Mouse (Mus musculus) intestine, postnatal 0 days (tissue): ENCODE measurements at regions not wholly inside any gene's neighbourhood (a gene's known extent, or its start where the extent isn't known, plus 50 kb on each side); places are given as distances from the start of the nearest gene placed in this dataset.

Experiments
- ATAC-seq: fragments of 200-750 bp; cut with Nextera tagmentation; 2 replicates; pipeline ENCODE4 v1.8.0; 2017; ENCODE audit warnings: mild to moderate bottlenecking, moderate TSS enrichment, moderate library complexity
- H3K27ac ChIP-seq: fragments of 300-500 bp; sonication (generic); 2 replicates; pipeline ENCODE4 v1.5.1; 2014; ENCODE audit warnings: mild to moderate bottlenecking, low read depth, low read length, moderate library complexity
- H3K27me3 ChIP-seq: fragments of 300-500 bp; sonication (generic); replicated peaks from 2 replicates; pipeline ENCODE4 v1.6.1; 2014; ENCODE audit warnings: low read length, mixed read lengths; ENCODE audit not compliant: control insufficient read depth, insufficient read depth
- H3K36me3 ChIP-seq: fragments of 300-500 bp; sonication (generic); 2 replicates; pipeline ENCODE4 v1.6.1; 2014; ENCODE audit warnings: mild to moderate bottlenecking, moderate library complexity; ENCODE audit not compliant: control insufficient read depth, insufficient read depth
- H3K4me1 ChIP-seq: fragments of 300-500 bp; sonication (generic); replicated peaks from 2 replicates; pipeline ENCODE4 v1.6.1; 2014; ENCODE audit warnings: antibody characterized with exemption, low read length, mixed read lengths; ENCODE audit not compliant: control insufficient read depth, insufficient read depth
- H3K4me2 ChIP-seq: fragments of 300-500 bp; sonication (generic); replicated peaks from 2 replicates; pipeline ENCODE4 v1.6.1; 2014; ENCODE audit warnings: low read depth, mild to moderate bottlenecking, moderate library complexity
- H3K4me3 ChIP-seq: fragments of 300-500 bp; sonication (generic); 2 replicates; pipeline ENCODE4 v1.5.1; 2014; ENCODE audit warnings: low read depth, low read length
- H3K9ac ChIP-seq: fragments of 300-500 bp; sonication (generic); 2 replicates; pipeline ENCODE4 v1.6.1; 2014; ENCODE audit warnings: mild to moderate bottlenecking, low read depth, low read length
- H3K9me3 ChIP-seq: fragments of 300-500 bp; sonication (generic); 2 replicates; pipeline ENCODE4 v1.6.1; 2016; ENCODE audit warnings: mixed run types; ENCODE audit not compliant: control insufficient read depth
- CTCF ChIP-seq: sonication (generic); IDR thresholded peaks from 2 replicates; pipeline ENCODE4 v1.5.1; 2016; ENCODE audit warnings: low read depth, mild to moderate bottlenecking, control low read depth, antibody characterized with exemption, moderate library complexity
- WGBS: fragments of 180-500 bp; shearing (Covaris S2); extraction: QIAGEN DNeasy Blood & Tissue Kit; methylation state at CpG from one replicate; pipeline ENCODE4 v1.1.7; 2014; 5-methylcytosine and 5-hydroxymethylcytosine counted together

DNA sequence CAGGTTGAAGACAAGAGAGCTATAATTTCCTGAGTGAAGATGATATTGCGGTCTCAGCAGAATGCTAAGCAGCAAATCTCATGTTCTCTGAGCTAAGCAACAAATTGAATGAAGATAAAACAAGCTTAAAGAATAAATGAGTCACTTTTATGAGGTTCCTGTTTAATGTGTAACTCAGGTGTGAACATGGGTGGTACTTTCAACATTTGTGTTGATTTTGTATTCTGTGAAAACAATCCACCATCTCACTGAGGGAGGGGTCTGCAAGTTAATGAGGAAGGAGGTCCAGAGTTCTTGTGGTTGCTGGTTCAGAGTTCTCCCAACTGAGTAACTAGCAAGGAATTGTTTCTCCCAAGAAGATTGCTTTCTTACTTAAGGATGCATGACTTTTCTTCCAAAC, 167.7 kb downstream of the Rad51ap2 start:
- no peaks in the 10 kb centered on the region for H3K27me3 ChIP-seq
- H3K9me3 ChIP-seq, result no peaks in the 10 kb centered on the region
- no peak overlapping the region for H3K27ac ChIP-seq
- no peak overlapping the region for H3K9ac ChIP-seq
- H3K4me3 ChIP-seq, result no peak overlapping the region
- ATAC-seq, result peak; percentile 67
- no peak for TF ChIP-seq CTCF
- 22% methylated on average over 1 of the region's 1 CpGs for WGBS
- 0 out of 2 replicates have a peak, but pooled peaks cover 3% of the 10 kb centered on the region for H3K4me1 ChIP-seq
- H3K36me3 ChIP-seq, result no peaks in the 10 kb centered on the region
- no peak overlapping the region for H3K4me2 ChIP-seq

- H3K4me2 ChIP-seq, result no peak overlapping the region
- H3K36me3 ChIP-seq, result no peaks in the 10 kb centered on the region
- no peak overlapping the region for H3K9ac ChIP-seq
- H3K27me3 ChIP-seq, result no peaks in the 10 kb centered on the region
- H3K4me1 ChIP-seq, result no peaks in the 10 kb centered on the region
- no peak overlapping the region for H3K4me3 ChIP-seq
- H3K27ac ChIP-seq, result no peak overlapping the region
- TF ChIP-seq CTCF, result no peak
- no peaks in the 10 kb centered on the region for H3K9me3 ChIP-seq
- no peak for ATAC-seq
- 89% methylated on average over 1 of the region's 1 CpGs for WGBS
Observed at GRCm38 (mm10) chr12:11630178-11630577, 174.3 kb downstream of the Rad51ap2 start.

DNA sequence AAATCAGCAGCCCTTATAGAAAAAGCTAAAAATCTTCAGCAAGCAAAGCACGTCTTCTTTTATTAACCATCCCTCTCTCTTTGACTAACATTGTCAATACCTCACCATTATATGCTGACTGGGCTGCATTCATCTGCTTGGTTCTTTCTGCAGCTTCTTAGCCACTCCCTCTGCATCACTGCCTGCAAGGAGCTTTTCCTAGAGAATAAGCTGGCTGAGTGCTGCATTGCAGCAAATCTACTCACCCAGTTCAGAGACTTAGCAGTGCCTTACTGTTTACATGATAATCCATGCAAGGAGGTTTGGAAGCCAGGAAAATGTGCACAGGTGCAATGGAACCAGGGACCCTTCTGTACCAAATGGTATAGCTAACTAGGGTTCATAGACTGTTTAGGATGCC, 175.9 kb downstream of the Rad51ap2 start:
- Histone ChIP-seq H3K27ac (no peak overlapping the region), H3K9me3 (no peaks in the 10 kb centered on the region), H3K4me2 (no peak overlapping the region), H3K9ac (no peak overlapping the region), H3K4me3 (no peak overlapping the region), H3K36me3 (no peaks in the 10 kb centered on the region), H3K4me1 (no peaks in the 10 kb centered on the region), H3K27me3 (no peaks in the 10 kb centered on the region)
- no peak for TF ChIP-seq CTCF
- WGBS, result 77% methylated on average over 1 of the region's 1 CpGs
- no peak for ATAC-seq

GRCm38 (mm10) chr12:11673281-11673680, 217.4 kb downstream of the Rad51ap2 start:
- Histone ChIP-seq H3K36me3 (no peaks in the 10 kb centered on the region), H3K27ac (no peak overlapping the region), H3K4me3 (no peak overlapping the region), H3K9ac (no peak overlapping the region), H3K27me3 (no peaks in the 10 kb centered on the region), H3K9me3 (no peaks in the 10 kb centered on the region), H3K4me2 (no peak overlapping the region), H3K4me1 (no peaks in the 10 kb centered on the region)
- TF ChIP-seq CTCF, result no peak
- ATAC-seq, result no peak
- 60% methylated on average over 3 of the region's 3 CpGs for WGBS

GRCm38 (mm10) chr12:11694797-11695196, 238.9 kb downstream of the Rad51ap2 start:
- no peak overlapping the region for H3K27ac ChIP-seq
- no peak overlapping the region for H3K9ac ChIP-seq
- ATAC-seq, result no peak
- no peaks in the 10 kb centered on the region for H3K9me3 ChIP-seq
- no peak overlapping the region for H3K4me2 ChIP-seq
- no peak overlapping the region for H3K4me3 ChIP-seq
- no peaks in the 10 kb centered on the region for H3K4me1 ChIP-seq
- WGBS, result 84% methylated on average over 3 of the region's 3 CpGs
- no peak for TF ChIP-seq CTCF
- H3K36me3 ChIP-seq, result no peaks in the 10 kb centered on the region
- H3K27me3 ChIP-seq, result no peaks in the 10 kb centered on the region

DNA sequence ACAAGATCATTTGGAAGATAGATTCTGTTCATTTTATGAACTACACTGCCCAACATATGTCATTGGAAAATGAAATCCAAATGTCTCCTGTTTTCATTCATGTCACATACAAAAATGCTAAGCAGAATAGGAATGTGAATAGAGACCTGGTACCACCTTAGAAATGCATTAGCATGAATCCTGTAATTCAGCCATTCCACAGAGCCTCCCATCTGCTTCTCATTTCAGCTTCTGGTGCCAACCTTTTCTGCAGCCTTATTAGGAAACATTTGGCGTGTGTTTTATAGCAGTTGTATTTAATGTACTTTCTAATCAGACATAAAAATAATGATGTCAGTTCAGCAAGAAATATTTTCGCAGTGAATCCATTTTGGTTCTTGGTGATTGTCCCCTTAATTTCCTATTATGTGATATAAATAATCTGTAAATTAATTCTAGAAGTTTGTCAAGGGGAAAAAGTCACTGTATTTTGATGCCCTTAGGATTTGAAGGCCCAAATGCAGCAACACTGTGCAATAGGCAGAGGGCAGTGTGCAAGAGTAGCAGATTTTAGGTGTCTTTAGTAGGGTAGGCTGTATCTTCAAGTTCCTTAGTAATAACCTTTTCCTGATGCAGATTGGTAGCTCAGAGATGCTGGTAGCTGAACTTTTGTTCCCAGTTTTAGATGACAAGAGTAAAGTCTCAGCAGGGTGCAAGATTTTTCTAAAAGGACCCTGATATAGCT, 253.2 kb downstream of the Rad51ap2 start:
- no peak for ATAC-seq
- 84% methylated on average over 2 of the region's 2 CpGs for WGBS
- H3K4me1 ChIP-seq, result no peaks in the 10 kb centered on the region

More for the DNA sequence above, 253.2 kb downstream of the Rad51ap2 start:
- Histone ChIP-seq H3K27ac (no peak overlapping the region), H3K36me3 (no peaks in the 10 kb centered on the region), H3K9me3 (no peaks in the 10 kb centered on the region), H3K4me3 (no peak overlapping the region), H3K9ac (no peak overlapping the region), H3K27me3 (no peaks in the 10 kb centered on the region), H3K4me2 (no peak overlapping the region)
- TF ChIP-seq CTCF, result no peak
